Mouse (Mus musculus): ENCODE data around the gene Ptn.

Ptn gene

DNA sequence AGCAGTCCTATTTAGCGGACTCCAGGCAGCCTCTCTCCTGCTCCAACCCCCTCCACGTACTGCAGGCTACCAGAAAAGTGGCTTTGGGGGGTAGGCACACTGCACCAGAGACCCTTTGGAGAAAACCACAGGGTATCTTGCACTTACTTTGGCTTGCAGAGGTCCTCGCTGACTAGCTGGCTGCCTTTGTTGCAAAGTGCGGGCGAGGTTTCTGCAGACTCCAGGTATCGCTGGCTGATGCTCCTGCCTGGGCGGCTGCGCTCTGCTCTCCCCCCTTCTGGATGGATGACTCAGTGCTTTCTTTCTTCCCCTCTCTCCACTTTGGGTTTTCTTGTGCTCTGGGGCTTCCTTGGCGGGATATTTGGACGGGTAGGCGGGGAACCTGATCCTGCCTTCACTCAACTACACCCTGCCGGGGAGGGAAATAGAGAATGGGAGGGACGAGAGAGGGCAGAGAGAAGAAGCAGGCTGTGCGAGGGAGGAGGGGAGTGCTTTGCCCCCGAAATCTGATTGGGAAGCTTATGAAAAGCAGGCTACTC, at the start of gene Ptn:
TSS of gene Ptn (minus strand) at position 474 of the 539 bp plus-strand sequence.
- DNase-seq (ENCODE audit: low spot score in 2 of 2), result peak; percentile 84 to 89

DNA sequence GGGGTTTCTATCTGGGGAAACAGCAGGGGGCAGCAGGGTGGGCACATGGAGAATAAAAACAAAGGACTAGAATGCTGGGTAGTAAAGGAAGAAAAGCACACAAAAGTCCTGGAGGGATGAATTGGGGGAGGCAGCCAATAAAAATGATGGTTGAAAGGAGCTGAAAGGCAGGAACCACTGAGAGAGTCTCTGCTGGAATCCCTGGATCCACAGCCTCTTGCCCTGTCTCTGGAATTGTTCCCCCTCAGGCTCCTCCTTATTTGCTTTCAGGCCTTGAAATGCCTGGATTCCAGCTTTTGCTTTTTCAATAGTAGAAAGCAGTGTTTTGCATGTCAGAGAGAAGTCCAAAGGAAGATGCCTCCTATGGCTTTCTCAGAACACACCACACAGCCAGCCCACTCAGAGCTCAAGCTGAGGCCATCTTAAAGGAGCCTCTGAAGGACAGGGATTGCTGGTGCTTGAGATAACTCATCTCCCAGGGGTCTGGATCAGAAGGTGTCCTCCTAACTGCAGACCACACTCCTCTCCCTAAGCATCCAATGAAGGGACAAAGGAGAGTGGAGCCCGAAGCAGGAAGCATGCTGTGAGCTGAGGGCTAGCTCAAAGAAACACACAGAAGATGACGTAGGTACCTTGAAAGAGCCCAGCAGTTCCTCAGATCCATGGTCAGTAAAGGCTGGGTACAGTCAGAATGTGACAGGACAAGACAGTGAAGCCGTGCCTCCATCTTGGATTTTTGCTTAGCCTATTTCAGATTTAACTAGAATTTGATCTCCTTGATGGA, 48.4 kb upstream of the Ptn start:
- no peak for DNase-seq (ENCODE audit: low spot score in 2 of 2)

GRCm38 (mm10) chr6:36857627-36858257, 47.7 kb upstream of the Ptn start:
- DNase-seq (ENCODE audit: low spot score in 2 of 2), result no peak

- peak; percentile 90 to 91 for DNase-seq (ENCODE audit: low spot score in 2 of 2)
Measured at GRCm38 (mm10) chr6:36850422-36851129, 40.6 kb upstream of the Ptn start.

GRCm38 (mm10) chr6:36845288-36845687, 35.3 kb upstream of the Ptn start:
- DNase-seq (ENCODE audit: low spot score in 2 of 2), result peak; percentile 32 to 49

DNA sequence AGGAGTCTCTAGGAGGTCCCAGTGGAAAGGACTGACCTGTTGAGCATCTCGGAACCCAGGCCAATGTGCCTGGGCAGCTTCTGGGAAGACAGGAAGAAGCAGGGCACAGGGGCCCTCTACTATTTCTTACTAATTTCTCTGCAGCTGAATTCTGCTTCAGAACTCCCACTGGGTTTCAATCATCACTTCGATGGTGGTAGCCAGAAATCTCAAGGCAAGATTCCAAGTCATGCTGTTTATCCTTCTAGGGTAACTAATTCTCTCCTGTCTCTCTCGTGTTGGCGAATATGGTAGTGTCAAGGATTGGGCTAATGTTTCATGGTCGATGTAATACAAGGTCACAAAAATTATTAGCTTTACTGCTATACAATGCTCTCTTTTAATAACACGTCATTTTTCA, 34.2 kb upstream of the Ptn start:
- no peak for DNase-seq (ENCODE audit: low spot score in 2 of 2)

DNA sequence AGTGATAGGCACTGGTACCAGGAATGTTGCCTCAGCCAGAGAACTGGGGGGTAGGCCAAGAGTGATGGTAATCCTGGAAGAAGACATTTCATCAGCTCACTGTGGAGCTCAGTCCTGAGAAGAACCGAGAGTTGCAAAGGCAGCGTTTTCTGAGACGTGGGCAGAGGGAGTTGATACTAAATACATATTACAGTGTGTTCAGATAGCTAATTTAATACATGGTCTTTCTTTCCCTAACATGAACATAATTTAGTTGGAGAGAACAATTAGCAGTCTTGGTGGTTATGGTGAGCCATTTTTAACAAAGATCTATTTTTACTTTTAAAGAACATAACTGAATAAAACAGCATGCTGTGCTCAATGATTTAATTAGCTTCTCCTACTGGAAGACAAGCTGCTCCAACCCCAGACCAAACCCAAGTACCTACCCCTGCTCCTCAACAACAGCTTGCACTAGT, 33.0 kb upstream of the Ptn start:
- peak; percentile 61 to 78 for DNase-seq (ENCODE audit: low spot score in 2 of 2)

DNA sequence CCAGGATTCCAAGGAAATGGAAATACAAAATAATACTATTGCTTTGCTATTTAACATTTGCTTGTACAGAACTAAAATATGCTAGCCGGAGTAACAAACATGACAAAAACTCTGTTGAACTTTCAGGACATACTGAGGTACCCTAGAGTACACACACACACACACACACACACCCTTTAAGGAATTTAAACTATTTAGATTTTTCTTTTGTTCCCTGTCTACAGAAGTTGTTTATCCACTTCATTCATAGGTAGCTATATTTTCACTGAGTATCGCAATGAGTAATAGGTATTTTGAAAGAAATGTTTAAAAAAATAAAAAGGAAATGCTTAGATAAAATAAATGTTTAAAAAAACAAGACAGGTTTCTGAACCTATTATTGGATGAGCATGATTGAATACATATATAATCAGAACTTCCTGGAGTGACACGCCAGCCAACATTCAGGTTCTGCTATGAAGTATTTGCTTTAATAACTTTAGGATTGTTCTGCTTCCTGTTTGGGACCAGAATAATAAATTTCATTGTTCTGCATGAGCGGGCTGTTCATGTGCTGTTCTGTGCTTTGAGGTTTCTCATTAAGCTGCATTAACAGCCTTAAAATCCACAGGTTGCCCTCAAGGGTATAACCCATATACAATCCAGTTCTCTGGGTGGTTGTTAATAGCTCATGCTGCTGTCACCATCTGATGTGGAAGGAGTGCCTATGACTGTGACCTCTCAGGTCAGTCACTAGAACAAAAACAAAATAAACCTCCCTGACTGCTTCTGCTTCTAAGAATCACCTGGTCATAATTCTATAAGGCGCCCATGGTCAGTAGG, 32.3 kb upstream of the Ptn start:
- no peak for DNase-seq (ENCODE audit: low spot score in 2 of 2)

DNA sequence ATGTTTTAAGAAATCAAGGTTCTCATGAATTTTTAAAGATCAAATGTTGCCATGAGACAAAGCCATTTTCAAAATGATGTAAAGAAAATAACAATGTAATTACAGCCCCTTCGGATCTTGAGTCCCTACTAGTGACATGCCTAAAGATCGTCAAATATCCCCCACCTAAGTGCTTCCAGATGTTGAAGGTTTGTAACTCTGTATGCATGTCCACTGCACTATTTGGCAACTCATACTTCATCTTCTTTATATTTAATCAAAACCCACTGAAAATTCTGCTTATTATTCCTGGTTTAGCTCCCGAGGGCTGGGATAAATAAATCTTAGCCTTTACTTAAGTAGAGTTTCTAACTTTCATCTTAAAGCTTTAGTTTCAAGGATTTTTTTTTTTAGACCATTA, 31.7 kb upstream of the Ptn start:
- no peak for DNase-seq (ENCODE audit: low spot score in 2 of 2)

GRCm38 (mm10) chr6:36841174-36841573, 31.2 kb upstream of the Ptn start:
- no peak for DNase-seq (ENCODE audit: low spot score in 2 of 2)

GRCm38 (mm10) chr6:36838747-36839146, 28.7 kb upstream of the Ptn start:
- DNase-seq (ENCODE audit: low spot score in 2 of 2), result no peak

DNA sequence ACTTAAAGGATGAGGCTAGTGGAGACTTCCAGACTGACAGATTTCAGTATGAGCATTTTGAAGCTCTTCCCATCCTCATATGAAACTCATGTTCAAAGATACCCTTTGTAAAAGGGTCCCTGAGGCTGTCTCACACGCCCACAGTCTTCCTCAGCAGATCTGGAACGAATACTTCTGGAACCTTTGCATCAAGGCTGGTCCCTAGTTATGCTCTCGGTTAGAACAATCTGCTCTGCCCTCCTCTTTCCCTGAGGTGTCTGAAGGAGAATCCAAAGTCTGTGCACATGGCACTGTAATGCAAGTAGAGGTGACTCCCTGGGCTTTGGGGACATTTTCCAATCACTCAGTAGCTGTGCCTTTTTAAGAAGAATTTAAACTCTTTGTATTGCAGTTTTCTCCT, 25.3 kb upstream of the Ptn start:
- no peak for DNase-seq (ENCODE audit: low spot score in 2 of 2)

- no peak for DNase-seq (ENCODE audit: low spot score in 2 of 2)
Measured at GRCm38 (mm10) chr6:36834695-36835265, 24.8 kb upstream of the Ptn start.

GRCm38 (mm10) chr6:36832681-36833080, 22.7 kb upstream of the Ptn start:
- DNase-seq (ENCODE audit: low spot score in 2 of 2), result no peak

DNA sequence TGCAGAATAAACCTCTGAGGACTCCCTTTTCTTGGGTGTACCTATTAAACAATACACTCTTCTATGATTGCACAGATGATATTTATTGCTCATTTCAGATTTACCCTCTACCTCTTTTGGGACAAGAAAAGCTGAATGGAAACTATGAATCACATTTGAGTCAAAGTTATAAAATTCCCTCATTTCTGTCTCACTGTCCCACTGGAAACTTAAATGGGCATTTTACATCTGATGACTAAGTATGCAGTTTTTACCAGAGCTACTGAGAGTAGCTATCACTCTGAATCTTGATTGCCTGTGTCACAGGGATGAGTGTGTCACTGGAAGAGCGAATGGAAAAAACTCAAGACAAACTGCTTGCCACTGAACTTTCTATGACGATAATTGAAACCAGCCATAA, 22.2 kb upstream of the Ptn start:
- no peak for DNase-seq (ENCODE audit: low spot score in 2 of 2)

GRCm38 (mm10) chr6:36830371-36830925, 20.4 kb upstream of the Ptn start:
- DNase-seq (ENCODE audit: low spot score in 2 of 2), result no peak

GRCm38 (mm10) chr6:36819784-36820050, 9.7 kb upstream of the Ptn start:
- no peak for DNase-seq (ENCODE audit: low spot score in 2 of 2)

- peak; percentile 94 for DNase-seq (ENCODE audit: low spot score in 2 of 2)
Measured at GRCm38 (mm10) chr6:36819019-36819783, 9.2 kb upstream of the Ptn start.

- no peak for DNase-seq (ENCODE audit: low spot score in 2 of 2)
Measured at GRCm38 (mm10) chr6:36818281-36819018, 8.4 kb upstream of the Ptn start.

GRCm38 (mm10) chr6:36816666-36817065, 6.6 kb upstream of the Ptn start:
- no peak for DNase-seq (ENCODE audit: low spot score in 2 of 2)

All from right cerebral cortex, postnatal 10 days (tissue).